Mouse (Mus musculus) bone marrow macrophage, adult 2 months (primary cell): ENCODE data around the gene Ccdc61. TPM values are rescaled to one million over a fixed set of nuclear protein-coding genes. Genes with fewer than 3 reads are reported as not detected.
"Not testable (repeated sequence)": the region's sequence is repeated elsewhere in the genome, so short reads cannot be mapped to it uniquely, and the experiment has no call there.

Experiments
- H3K27ac ChIP-seq: 2 replicates; pipeline ENCODE4 v1.5.1; 2012; ENCODE audit warnings: low read depth, low read length; ENCODE audit not compliant: insufficient read depth
- H3K4me1 ChIP-seq: 2 replicates; pipeline ENCODE4 v1.6.1; 2012; ENCODE audit warnings: low read length; ENCODE audit not compliant: control insufficient read depth, insufficient read depth
- H3K4me3 ChIP-seq: 2 replicates; pipeline ENCODE4 v1.5.1; 2012; ENCODE audit warnings: mild to moderate bottlenecking, low read length, moderate library complexity; ENCODE audit not compliant: insufficient read depth
- CTCF ChIP-seq: IDR thresholded peaks from 2 replicates; pipeline ENCODE4 v1.5.1; 2012; ENCODE audit warnings: low read depth, mild to moderate bottlenecking, low read length, moderate library complexity
- POLR2A ChIP-seq: IDR thresholded peaks from 2 replicates; pipeline ENCODE4 v1.6.1; 2012; ENCODE audit warnings: mild to moderate bottlenecking, low read depth, low read length, borderline replicate concordance
- polyA plus RNA-seq: library from polyadenylated mRNA; stranded (reverse); fragments of >200 nt; gene quantifications from 2 replicates; pipeline ENCODE4 v1.2.4, GENCODE M21; 2012; ENCODE audit not compliant: missing spikeins, insufficient read depth, insufficient read length

The Ccdc61 gene
- polyA plus RNA-seq, 1 experiment, result 18.1 TPM

- H3K27ac ChIP-seq, result no peak overlapping the region
- TF ChIP-seq CTCF, result no peak
- TF ChIP-seq POLR2A, result no peak
- no peaks in the 10 kb centered on the region for H3K4me1 ChIP-seq
- H3K4me3 ChIP-seq, result no peak overlapping the region
Measured at GRCm38 (mm10) chr7:18890848-18891247, 19.4 kb downstream of the Ccdc61 start.

- TF ChIP-seq CTCF (no peak), POLR2A (no peak)
- 0 out of 2 replicates have a peak, but pooled peaks cover under 1% of the 10 kb centered on the region for H3K4me1 ChIP-seq
- H3K27ac ChIP-seq, result no peak overlapping the region
- no peak overlapping the region for H3K4me3 ChIP-seq
Measured at GRCm38 (mm10) chr7:18886963-18887362, 23.3 kb downstream of the Ccdc61 start.

- H3K27ac ChIP-seq, result no peak overlapping the region
- peaks cover 5% of the 10 kb centered on the region; the same call in 1 of the 2 replicates for H3K4me1 ChIP-seq
- TF ChIP-seq CTCF (no peak), POLR2A (no peak)
- no peak overlapping the region for H3K4me3 ChIP-seq
Measured at GRCm38 (mm10) chr7:18884745-18885422, 25.3 kb downstream of the Ccdc61 start.

GRCm38 (mm10) chr7:18883991-18884744, 26.0 kb downstream of the Ccdc61 start:
- H3K27ac ChIP-seq, result no peak overlapping the region
- H3K4me1 ChIP-seq, result peaks cover 5% of the 10 kb centered on the region; the same call in 1 of the 2 replicates
- no peak overlapping the region for H3K4me3 ChIP-seq
- TF ChIP-seq POLR2A (no peak), CTCF (no peak)

GRCm38 (mm10) chr7:18878691-18879090, 31.5 kb downstream of the Ccdc61 start:
- TF ChIP-seq CTCF (no peak), POLR2A (no peak)
- Histone ChIP-seq H3K4me1 (peaks cover 5% of the 10 kb centered on the region; the same call in 1 of the 2 replicates), H3K27ac (no peak overlapping the region), H3K4me3 (no peak overlapping the region)

GRCm38 (mm10) chr7:18875372-18875771, 34.8 kb downstream of the Ccdc61 start:
- no peaks in the 10 kb centered on the region for H3K4me1 ChIP-seq
- no peak overlapping the region for H3K27ac ChIP-seq
- no peak overlapping the region for H3K4me3 ChIP-seq
- TF ChIP-seq CTCF (no peak), POLR2A (no peak)

GRCm38 (mm10) chr7:18873253-18873652, 37.0 kb downstream of the Ccdc61 start:
- no peak overlapping the region for H3K27ac ChIP-seq
- peak overlapping the region; percentile 29 for H3K4me3 ChIP-seq
- no peaks in the 10 kb centered on the region for H3K4me1 ChIP-seq

GRCm38 (mm10) chr7:18872816-18873215, 37.4 kb downstream of the Ccdc61 start:
- no peak overlapping the region for H3K27ac ChIP-seq
- TF ChIP-seq POLR2A, result no peak
- no peak for TF ChIP-seq CTCF
- no peak overlapping the region; the same call in 1 of the 2 replicates for H3K4me3 ChIP-seq
- H3K4me1 ChIP-seq, result no peaks in the 10 kb centered on the region

More at GRCm38 (mm10) chr7:18873253-18873652, 37.0 kb downstream of the Ccdc61 start:
- TF ChIP-seq POLR2A, result no peak
- peak; percentile 88 for TF ChIP-seq CTCF

GRCm38 (mm10) chr7:18872014-18872802, 38.0 kb downstream of the Ccdc61 start:
- TF ChIP-seq POLR2A (no peak), CTCF (no peak)
- Histone ChIP-seq H3K4me1 (no peaks in the 10 kb centered on the region), H3K4me3 (no peak overlapping the region)

DNA sequence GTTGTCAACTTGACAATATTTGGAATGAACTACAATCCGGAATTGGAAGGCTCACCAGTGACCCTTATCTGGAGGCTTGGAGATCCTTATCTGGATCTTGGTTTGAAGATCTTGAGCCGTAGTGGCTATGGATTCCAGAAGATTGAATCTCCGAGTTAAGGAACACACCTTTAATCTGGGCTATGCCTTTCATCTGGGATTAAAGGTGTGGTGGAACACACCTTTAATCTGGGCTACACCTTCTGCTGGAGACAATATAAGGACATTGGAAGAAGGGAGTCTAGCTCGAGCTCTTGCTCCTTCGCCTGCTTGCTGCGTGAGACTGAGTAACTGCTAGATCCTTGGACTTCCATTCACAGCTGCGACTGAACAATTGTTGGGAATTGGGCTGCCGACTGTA, 39.2 kb downstream of the Ccdc61 start, which contains the start of gene Pglyrp1:
TSS of gene Pglyrp1 (plus strand) at position 301 of the 400 bp plus-strand sequence.
- H3K27ac ChIP-seq, H3K4me3 ChIP-seq, H3K4me1 ChIP-seq: not testable (repeated sequence)

More at GRCm38 (mm10) chr7:18872014-18872802, 38.0 kb downstream of the Ccdc61 start:
- H3K27ac ChIP-seq, result no peak overlapping the region
